Mouse (Mus musculus): ENCODE measurements around the gene Atp5l.
"Not testable (repeated sequence)": the region's sequence is repeated elsewhere in the genome, so short reads cannot be mapped to it uniquely, and the experiment has no call there.

The Atp5l gene

DNA sequence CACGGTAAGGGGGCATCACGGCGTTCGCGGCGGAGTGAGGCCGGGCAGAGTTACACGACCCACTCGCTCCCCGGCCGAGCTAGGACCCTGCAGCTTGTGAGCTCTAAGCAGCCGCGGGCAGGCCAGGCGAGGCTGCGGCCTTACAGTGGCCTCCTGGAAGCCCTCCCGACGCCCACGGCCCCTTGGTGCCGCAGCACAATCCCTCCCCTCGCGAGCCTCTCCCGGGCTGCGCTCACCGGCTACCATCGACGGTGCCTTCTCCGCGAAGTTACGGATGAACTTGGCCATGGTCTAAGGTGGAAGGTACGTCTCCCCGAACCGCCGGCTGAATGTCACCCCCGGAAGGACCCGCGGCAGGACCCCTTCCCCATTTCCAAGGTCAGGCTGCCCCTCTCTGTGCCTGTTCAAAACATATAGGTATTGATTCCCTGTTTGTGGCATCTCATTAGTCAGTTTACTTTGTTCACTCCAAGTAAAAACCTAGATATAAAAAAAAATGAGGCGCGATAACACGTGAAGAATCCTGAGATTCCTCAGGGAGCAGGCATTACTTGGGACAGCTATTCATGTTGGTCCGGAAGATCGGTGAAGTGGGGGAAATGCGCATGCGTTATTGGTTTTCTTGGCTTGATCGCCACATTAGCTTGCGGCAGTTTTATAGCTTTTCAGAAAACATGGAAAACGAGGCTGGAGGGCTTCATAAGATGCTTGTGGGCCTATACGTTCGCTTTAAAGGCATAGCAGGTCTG is at the start of gene Atp5l:
Gene Atp5l, minus strand, starts transcription at position 369 of the 749 bp plus-strand sequence.
- peak; percentile 95 for DNase-seq (ENCODE audit: low read depth)

DNA sequence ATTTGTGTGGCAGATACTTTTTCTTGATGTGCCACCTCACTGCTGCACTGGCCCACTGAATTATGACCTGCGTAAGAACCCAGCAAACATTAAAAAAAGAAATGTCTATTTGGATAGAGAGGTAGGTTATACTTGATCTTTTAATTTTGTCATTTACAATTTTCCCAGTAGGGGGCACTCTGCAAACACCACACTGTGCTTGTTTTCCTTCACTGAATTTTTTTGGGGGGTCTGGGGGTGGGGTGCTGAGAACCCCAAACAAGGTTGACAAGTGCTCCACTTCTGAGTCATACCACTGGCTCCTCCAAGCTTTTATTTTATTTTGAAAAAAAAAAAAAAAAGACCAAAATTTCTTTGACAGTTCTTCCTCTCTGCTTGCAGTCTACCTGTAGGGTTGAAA is 48.9 kb upstream of the Atp5l start:
- peak; percentile 13 for DNase-seq (ENCODE audit: low read depth)

DNA sequence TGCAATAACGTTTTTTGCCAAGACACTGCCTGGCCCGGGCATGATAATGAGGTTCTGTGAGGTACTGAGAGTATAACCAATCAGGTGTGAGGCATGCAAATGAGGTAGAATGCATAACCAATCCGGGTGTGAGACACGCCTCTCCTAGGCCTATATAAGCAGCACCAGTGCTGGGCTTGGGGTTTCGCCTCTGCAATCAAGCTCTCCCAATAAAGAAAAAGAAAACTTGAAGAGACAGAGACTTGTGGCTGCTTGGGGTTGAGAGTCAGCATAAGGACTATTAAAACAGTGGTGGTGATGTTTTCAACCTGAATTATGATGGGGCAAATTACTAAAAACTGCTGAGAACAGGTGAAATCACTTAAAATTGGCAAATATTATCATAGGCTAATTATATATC is 47.2 kb upstream of the Atp5l start:
- DNase-seq (ENCODE audit: low read depth): not testable (repeated sequence)

DNA sequence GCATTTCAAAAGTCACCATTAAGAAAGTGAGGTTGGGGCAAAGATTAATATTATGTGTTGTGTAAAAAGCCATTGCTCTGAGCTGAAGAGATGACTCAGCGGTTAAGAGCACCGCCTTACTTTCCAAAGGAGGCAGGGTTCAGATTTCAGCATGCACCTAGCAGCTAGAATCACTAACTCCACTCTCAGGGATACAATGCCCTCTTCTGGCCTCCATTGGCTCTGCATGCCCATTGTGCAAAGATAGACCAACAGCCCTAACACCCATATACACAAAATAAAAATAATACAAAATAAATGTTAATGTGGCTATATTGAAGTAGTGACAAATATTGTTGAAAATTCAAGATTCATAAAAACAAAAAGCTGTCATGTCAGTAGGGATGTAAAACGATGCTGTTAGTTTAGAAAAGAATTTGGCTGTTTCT is 46.3 kb upstream of the Atp5l start:
- DNase-seq (ENCODE audit: low read depth): peak; percentile 91

DNA sequence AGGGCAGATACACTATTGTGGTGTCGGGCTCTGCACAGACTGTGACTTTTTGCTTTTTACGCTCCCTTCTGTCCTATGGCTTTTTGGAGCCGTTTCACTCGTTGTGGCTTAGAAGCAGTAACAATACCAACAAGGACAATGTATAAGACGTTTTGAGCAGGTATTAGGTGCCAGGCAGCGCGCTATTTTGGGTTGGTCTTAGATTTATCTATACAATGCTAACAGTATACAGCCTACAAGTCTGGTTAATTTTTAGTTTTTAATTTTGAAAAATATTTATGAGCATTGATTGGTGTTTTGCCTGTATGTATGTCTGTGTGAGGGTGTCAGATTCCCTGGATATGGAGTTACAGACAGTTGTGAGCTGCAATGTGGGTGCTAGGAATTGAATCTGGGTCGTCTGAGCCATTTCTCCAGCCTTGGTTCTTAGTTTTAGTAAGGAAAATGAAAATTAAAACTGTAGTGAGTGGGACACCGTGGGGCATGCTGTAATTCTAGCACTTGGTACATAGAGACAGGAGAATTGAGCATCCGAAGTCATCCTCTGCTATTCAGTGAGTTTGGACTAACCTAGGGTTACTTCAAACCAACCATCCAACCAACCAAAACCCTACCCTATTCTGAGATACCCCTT is 45.4 kb upstream of the Atp5l start:
- no peak for DNase-seq (ENCODE audit: low read depth)

DNA sequence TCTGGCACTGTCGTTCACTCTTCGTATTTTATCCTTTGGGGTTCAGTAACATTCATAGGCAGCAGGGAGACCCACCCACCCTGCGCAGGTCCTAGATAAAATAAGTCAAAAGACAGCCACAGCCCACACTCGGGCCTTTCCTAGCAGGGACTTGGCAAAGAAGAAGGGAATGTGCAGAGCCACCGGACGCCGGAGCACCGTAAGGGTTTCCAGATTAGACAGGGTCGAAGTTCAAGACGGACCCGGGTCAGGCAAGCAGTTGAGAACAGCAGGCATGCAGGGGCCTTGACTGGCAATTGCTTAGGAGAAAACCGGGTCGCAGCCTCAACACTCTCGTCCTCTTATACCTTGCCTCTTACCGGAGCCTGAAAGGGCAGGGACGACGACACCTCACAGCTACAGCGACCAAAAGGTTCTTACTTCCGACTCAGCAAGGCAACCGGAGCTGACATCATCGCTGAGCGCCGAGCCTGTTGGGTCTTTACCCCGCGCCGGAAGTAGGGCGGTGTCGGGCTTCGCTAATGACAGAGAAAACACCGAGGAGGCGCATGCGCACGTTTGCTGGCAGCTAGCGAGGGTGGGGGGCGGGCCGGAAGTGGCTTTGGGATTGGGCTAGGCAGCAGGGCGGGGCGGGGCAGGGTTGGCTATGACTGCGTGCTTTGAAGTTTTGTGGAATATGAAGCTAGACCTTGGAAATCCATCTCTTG is 44.7 kb upstream of the Atp5l start, which contains the start of gene Ube4a:
Gene Ube4a, minus strand, starts transcription at position 475 of the 707 bp plus-strand sequence.
- peak; percentile 98 for DNase-seq (ENCODE audit: low read depth)

DNA sequence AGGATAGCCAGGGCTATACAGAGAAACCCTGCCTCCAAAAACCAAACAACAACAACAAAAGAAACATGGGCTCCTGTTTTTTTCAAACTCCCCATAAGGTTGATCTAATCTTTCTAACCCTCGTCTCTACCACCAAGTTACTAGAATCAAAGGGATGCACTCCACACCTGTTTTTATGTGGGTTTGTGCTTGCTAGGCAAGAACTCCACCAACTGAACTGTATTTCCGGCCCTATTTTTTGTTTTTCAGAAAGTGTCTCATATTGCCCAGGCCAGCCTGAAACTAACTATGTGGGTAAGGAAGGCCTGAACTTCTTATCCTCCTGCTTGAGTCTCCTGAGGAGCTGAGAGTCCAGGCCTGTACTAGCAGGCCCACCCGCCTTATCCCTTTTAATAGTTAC is 33.9 kb upstream of the Atp5l start:
- no peak for DNase-seq (ENCODE audit: low read depth)

DNA sequence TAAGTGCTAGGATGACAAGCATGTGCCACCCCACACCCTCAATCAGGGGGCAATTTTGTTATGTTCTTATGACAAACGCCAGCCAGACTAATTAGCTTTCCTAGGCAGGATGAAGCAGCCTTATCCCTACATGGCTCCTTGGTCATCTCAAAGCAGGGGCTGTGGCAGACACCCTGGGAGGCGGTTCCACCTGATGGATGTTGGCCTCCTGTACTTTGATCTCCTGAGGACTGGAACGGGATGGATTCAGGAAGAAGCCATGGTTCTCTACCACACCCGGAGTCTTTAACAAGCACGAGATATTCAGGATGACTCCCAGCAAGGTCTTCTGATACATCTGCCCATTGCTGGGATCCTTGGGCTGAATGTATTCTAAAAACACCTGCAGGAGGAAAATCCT is 27.3 kb upstream of the Atp5l start:
- no peak for DNase-seq (ENCODE audit: low read depth)

DNA sequence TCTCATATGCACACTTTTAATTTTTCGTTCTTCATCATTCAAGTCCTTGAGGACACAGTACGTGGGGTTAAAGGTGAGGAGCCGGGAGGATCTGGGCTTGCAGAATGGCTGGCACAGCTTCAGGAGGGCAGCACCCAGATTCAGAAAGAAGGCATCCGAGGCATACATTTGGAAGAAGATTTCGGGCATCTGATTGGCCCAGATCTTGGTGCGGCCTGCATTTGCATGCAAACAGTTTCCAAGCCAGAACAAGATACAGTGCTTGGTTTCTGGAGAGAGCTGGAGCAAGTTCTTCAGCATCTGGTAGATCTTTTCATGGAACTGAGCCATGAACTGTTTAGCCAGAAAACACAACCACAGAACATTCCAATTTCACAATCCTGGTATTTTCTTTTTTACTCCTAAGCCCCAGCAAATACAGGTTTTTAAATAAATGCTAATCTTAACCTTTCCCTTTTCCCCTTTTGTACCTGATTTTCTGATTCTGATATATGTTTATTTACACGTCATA is 25.7 kb upstream of the Atp5l start:
- DNase-seq (ENCODE audit: low read depth): peak; percentile 82

DNA sequence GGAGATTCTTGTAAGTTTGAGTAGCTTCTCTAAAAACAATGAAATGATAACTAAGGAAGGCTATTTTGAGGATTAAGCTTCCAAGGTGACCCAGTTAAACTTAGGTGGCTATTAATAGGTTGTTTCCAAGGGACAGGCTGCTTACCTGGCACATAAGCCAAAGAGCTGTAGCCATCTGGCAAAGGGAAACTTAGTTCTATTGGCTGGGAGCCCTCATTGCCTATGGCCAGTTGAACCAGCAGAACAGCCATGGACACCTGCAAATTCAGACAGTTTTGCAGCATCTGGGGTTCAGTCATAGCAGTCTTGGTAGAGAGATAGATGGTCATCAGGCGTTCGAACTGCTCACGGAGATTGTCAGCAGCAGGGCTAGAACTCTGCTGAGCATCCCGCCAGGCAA is 21.9 kb upstream of the Atp5l start:
- DNase-seq (ENCODE audit: low read depth): no peak

DNA sequence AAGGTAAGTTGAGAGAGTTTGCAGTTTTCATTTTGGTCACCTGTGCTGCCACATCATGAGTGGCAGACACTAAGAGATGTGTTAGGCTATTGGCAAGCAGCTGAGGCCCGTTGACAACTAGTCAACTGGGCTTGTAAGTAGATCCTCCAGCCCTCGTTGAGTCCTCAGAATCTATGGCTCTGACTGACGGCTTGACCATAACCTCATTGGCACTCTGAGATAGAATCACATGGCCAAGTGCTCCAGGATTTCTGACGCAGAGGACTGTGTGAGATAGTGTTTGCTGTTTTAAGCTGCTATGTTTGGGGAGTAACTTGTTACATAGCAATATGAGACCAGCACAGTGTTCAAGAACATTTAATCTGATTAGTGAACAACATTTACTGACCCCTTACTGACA is 21.2 kb upstream of the Atp5l start:
- DNase-seq (ENCODE audit: low read depth): no peak

DNA sequence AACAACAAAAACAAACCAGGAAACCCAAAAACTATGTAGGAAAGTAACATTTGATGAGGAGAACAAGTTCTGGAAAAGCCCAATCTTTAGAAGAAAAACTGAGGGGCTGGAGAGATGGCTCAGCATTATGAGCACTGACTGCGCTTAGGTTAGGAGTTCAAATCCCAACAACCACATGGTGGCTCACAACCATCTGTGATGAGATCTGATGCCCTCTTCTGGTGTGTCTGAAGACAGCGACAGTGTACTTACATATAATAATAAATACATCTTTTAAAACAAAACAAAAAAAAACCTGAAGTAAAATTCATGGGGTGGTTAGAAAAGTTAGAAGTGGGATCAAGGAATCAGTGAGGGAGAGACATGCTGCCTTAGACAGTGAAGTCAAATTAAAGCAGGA is 1.0 kb upstream of the Atp5l start:
- DNase-seq (ENCODE audit: low read depth): no peak

DNA sequence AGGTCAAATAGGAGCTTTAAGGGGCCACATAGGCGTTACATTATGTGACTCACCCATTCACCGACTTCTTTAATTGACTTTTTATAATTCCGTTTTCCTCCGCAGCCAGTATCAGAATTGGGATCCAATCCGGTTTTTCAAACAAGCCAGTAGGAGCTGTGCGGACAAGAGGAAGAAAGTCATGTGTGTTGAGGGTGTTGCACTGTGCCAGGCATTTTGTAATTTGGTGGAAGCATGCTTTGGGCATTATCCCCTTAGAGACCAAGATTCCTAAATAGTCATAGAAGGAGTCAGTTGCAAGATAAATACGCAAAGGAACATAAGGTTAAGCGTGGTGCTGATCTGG is 554 bp upstream of the Atp5l start:
- DNase-seq (ENCODE audit: low read depth): peak; percentile 86

DNA sequence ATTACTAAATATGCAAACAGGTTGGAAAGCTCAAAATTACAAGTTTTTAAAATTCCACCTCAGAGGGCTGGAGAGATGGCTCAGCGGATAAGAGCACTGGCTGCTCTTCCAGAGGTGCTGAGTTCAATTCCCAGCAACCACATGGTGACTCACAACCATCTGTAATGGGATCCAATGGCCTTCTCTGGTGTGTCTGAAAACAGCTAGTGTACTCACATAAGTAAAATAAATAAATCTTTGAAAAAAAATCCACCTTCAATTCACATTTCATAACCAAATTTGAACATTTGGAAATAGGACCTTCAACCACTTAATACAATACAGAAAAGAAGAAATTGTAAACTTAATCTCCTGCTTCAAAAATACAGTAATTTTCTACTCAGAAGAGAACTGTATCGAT is 936 bp downstream of the Atp5l start:
- DNase-seq (ENCODE audit: low read depth): peak; percentile 34

DNA sequence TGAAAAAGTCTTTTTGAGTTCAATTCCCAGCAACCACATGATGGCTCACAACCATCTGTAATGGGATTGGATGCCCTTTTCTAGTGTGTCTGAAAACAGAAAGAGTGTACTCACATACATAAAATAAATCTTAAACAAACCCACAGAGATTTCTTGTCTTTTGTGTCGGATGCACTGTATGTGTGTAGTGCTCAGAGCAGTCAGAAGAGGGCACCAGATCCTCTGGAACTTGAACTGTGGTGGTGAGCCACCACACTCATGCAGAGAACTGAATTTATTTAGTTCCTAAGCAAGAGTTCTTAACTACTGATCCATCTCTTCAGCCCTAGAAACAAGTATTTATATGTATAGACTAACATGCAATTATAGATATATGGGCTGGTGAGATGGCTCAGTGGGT is 4.3 kb downstream of the Atp5l start:
- peak; percentile 75 for DNase-seq (ENCODE audit: low read depth)

DNA sequence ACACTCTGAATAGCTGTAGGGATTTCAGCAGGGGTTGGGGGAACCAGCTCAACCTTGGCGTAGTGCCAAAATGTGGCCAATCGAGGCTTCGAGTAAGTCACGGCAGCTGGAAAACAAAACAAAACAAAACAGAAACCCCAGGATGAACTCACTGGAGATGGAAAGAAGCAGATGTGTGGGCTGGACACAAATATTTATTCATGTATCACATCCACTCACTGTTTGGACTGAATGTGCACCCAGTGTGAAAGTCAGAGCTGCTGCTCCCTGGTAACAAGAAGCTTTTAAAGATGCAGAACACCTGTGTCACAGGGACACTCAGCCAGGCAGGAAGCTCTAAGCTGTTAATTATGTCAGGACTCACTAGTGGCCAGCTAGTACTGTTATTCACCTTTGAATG is 5.8 kb downstream of the Atp5l start:
- DNase-seq (ENCODE audit: low read depth): peak; percentile 25

DNA sequence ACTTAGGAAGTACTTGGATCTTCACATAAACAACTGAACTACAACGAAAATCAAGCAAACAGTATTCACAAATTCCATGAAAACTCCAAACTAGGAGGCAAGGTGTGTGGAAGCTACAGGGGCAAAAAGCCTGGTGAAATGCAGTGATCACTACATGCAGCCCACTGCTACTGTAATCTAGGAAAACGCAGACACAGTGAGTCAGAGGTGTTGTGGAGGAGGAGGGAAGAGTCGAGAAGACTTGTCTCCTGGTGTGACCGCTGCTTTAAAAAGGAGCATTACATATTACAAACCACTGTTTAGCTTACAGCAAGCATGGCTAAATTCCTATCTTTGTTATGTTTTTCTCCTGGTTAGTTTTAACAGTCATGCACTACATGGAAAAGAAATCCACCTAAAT is 9.2 kb downstream of the Atp5l start:
- DNase-seq (ENCODE audit: low read depth): no peak

DNA sequence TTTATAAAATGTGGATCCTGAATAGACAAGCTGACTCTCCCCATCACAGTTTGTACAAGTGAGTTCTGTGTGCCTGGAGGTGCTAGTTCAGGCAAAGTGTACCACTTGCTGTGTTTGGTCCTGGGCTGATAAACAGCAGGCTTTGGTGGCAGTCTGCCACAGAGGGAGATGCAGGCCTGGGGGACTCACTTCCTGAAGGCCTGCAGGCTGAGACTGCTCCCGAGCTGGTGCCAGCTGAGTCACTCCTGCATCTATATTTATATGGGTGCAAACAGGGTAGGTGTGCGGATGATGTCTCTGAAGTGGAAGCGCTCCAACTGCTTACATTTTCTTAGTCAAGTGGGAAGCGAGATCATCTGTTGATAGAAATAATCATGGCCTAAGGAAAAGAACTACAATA is 14.9 kb downstream of the Atp5l start:
- peak; percentile 76 for DNase-seq (ENCODE audit: low read depth)

DNA sequence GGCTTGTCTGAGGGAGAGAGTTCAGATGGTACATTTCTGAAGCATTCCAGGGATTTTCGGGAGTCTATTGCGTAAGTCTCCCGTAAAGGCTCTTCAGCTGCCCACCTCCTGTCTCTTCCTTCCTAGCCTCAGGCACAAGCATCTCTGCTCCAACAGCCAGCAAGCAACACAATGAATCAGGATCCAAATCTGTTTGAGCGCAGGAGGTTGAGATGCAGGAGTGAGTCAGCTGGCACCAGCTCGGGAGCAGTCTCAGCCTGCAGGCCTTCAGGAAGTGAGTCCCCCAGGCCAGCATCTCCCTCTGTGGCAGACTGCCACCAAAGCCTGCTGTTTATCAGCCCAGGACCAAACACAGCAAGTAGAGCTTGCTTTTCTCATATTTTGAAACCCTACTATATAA is 15.6 kb downstream of the Atp5l start:
- peak; percentile 91 for DNase-seq (ENCODE audit: low read depth)

DNA sequence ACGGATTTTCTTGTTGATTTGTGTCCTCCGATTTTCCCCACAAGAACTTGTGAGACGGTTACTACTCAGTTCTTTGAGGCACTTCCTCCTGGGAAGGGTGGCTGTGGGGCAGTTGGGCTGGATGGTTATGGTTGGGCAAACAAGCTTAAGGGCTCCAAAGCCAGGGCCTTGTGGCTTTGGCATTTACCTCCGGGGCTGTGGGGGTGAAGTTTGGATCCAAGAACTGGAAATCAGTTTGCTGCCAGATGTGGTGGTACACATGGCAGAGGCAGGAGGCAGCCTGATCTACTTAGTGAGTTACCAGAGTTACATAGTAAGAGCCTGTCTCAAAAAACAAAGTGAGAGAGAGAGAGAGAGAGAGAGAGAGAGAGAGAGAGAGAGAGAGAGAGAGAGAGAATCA is 16.7 kb downstream of the Atp5l start:
- peak; percentile 45 for DNase-seq (ENCODE audit: low read depth)

DNA sequence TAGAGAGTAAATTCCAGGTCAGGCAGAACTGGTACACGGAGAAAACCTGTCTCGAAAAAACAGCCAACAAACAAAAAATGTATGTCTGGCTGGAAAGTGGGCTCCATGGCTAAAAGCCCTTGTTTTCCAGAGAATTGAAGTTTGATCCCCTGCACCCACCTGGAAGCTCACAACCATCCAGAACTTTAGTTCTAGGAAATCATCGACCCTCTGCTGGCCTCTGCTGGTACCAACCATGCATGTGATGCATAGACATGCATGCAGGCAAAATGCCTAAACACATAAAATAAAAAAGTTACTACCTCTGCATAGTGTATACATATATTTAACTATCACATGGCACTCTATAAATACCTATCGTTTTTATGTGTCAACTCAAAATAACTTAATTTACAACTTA is 20.1 kb downstream of the Atp5l start:
- no peak for DNase-seq (ENCODE audit: low read depth)

DNA sequence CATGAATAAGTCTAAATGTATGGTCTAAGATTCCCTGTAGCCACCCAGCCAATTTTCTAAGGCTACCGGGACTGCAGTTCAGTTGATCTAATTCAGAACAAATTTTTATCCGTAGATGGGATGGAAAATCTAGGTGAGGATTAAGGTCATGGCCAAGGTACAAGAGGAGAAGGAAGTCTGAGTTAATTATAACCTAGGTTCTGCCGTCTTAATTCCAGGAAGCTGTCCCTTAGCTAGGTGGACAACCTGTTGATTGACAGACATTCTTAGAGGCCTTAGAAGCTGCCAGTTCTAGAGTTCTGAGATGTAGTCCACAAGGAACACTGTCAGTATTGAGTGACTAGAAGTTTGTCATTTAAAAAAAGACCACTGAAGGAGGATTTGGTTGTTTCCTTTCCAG is 20.8 kb downstream of the Atp5l start:
- DNase-seq (ENCODE audit: low read depth): no peak

DNA sequence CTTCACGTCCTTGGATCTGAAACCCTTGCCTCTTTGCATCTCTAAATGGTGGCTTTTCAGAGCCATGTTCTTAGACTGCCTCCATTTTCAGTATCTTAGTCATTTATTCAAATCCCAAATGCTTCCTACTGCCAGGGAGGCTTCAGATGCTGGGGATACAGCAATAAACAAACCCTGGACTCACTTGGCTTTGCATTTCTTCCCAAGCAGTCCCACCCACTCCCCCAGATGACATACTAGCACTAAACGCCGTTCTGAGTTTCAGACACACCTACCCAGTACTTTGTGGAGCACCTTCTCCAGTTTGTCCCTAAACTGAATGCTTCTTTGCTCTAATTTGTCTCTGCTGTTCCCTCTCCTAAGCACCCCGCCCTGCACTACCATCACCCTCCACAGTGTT is 23.5 kb downstream of the Atp5l start:
- no peak for DNase-seq (ENCODE audit: low read depth)

All from NIH3T3 (cell line).